Mouse (Mus musculus): ENCODE data around the gene Ttc30a1.
"Not testable (repeated sequence)": the region's sequence is repeated elsewhere in the genome, so short reads cannot be mapped to it uniquely, and the experiment has no call there.

Ttc30a1 gene

GRCm38 (mm10) chr2:75960366-75961330 is 21.1 kb downstream of the Ttc30a1 start:
- ChIA-PET POLR2A (interaction anchor here (0.6 to 2.5 kb wide), 30 partner anchors 9 to 1275 kb away, joined by 3 to 12 read pairs (median 4); partner anchors contain the start of genes Nfe2l2 (in 2 of the 4), Ttc30b (in 2 of the 4), Agps (in 1 of the 4) and Hnrnpa3 (in 1 of the 4)), CTCF (interaction anchor here (0.5 to 1.7 kb wide), 8 partner anchors 27 to 355 kb away, joined by 3 to 9 read pairs (median 4); partner anchors contain the start of gene Nfe2l2 (in 1 of the 4))

- POLR2A ChIA-PET, result interaction anchor here (0.6 to 2.5 kb wide), 28 partner anchors 8 to 1274 kb away, joined by 3 to 12 read pairs (median 4); partner anchors contain the start of genes Nfe2l2 (in 2 of the 4), Ttc30b (in 2 of the 4), Agps (in 1 of the 4) and Hnrnpa3 (in 1 of the 4)
- CTCF ChIA-PET, result interaction anchor here in 3 of 4 experiments (0.6 to 1.7 kb wide), 5 partner anchors 75 to 290 kb away, joined by 3 to 13 read pairs (median 5); no protein-coding TSS in a partner anchor
Observed at GRCm38 (mm10) chr2:75959850-75960365, 21.9 kb downstream of the Ttc30a1 start.

GRCm38 (mm10) chr2:75959183-75959849 is 22.5 kb downstream of the Ttc30a1 start:
- CTCF ChIA-PET, result interaction anchor here (0.6 to 1.7 kb wide), 8 partner anchors 75 to 1296 kb away, joined by 3 to 13 read pairs (median 5); no protein-coding TSS in a partner anchor

GRCm38 (mm10) chr2:75955709-75956108 is 26.1 kb downstream of the Ttc30a1 start:
- ChIA-PET POLR2A (interaction anchor here in 1 of 4 experiments (0.6 to 1.4 kb wide), 3 partner anchors 8 to 347 kb away, joined by 3 to 4 read pairs (median 4); no protein-coding TSS in a partner anchor), CTCF (no interaction called here)

More at GRCm38 (mm10) chr2:75959183-75959849, 22.5 kb downstream of the Ttc30a1 start:
- POLR2A ChIA-PET, result interaction anchor here in 3 of 4 experiments (0.6 to 2.5 kb wide), 13 partner anchors 8 to 1274 kb away, joined by 3 to 12 read pairs (median 5); partner anchors contain the start of genes Nfe2l2 (in 2 of the 3) and Ttc30b (in 1 of the 3)

- CTCF ChIA-PET, result interaction anchor here in 2 of 4 experiments (0.7 to 1.2 kb wide), 3 partner anchors 11 to 160 kb away, joined by 3 to 4 read pairs (median 3); no protein-coding TSS in a partner anchor
- POLR2A ChIA-PET, result interaction anchor here in 1 of 4 experiments (0.8 to 1.9 kb wide), 5 partner anchors 12 to 250 kb away, joined by 3 to 5 read pairs (median 3); partner anchors contain the start of gene Ttc30b
Observed at GRCm38 (mm10) chr2:75953320-75953719, 28.4 kb downstream of the Ttc30a1 start.

- ChIA-PET CTCF (no interaction called here), POLR2A (interaction anchor here in 1 of 4 experiments (0.6 to 0.9 kb wide), 2 partner anchors 9 to 16 kb away, joined by 3 to 4 read pairs; no protein-coding TSS in a partner anchor)
Observed at GRCm38 (mm10) chr2:75950685-75951084, 31.1 kb downstream of the Ttc30a1 start.

- ChIA-PET POLR2A (interaction anchor here in 3 of 4 experiments (0.5 to 1.9 kb wide), 13 partner anchors 11 to 772 kb away, joined by 3 to 5 read pairs (median 4); partner anchors contain the start of gene Nfe2l2 (in 2 of the 3)), CTCF (interaction anchor here in 2 of 4 experiments (0.6 to 0.7 kb wide), 3 partner anchors 26 to 55 kb away, joined by 3 to 6 read pairs (median 3); no protein-coding TSS in a partner anchor)
Observed at GRCm38 (mm10) chr2:75938117-75939063, 43.4 kb downstream of the Ttc30a1 start, which contains the start of gene Ttc30b. Gene Ttc30b, minus strand, starts transcription at chr2:75938585.

- ChIA-PET CTCF (interaction anchor here in 1 of 4 experiments (0.7 kb wide), 2 partner anchors 27 to 42 kb away, joined by 3 to 6 read pairs; no protein-coding TSS in a partner anchor), POLR2A (interaction anchor here in 3 of 4 experiments (0.5 to 1.9 kb wide), 12 partner anchors 10 to 334 kb away, joined by 3 to 5 read pairs (median 4); partner anchors contain the start of gene Nfe2l2 (in 2 of the 3))
Observed at GRCm38 (mm10) chr2:75937520-75938116, 44.1 kb downstream of the Ttc30a1 start.

- POLR2A ChIA-PET, CTCF ChIA-PET: not testable (repeated sequence)
Observed at GRCm38 (mm10) chr2:75936685-75937084, 45.1 kb downstream of the Ttc30a1 start.

GRCm38 (mm10) chr2:75933541-75933940 is 48.2 kb downstream of the Ttc30a1 start:
- CTCF ChIA-PET, result no interaction called here
- POLR2A ChIA-PET, result interaction anchor here in 1 of 4 experiments (0.6 to 1.5 kb wide), 2 partner anchors 10 to 174 kb away, joined by 3 to 4 read pairs; no protein-coding TSS in a partner anchor

GRCm38 (mm10) chr2:75930941-75931340 is 50.8 kb downstream of the Ttc30a1 start:
- POLR2A ChIA-PET, result interaction anchor here in 1 of 4 experiments (0.5 to 0.7 kb wide), 4 partner anchors 69 to 1016 kb away, joined by 3 to 4 read pairs (median 3); no protein-coding TSS in a partner anchor
- CTCF ChIA-PET, result no interaction called here

GRCm38 (mm10) chr2:75929786-75930444 is 51.9 kb downstream of the Ttc30a1 start:
- ChIA-PET CTCF (interaction anchor here in 1 of 4 experiments (0.7 kb wide), 1 partner anchor 307 kb away, joined by 4 read pairs; no protein-coding TSS in a partner anchor), POLR2A (interaction anchor here in 1 of 4 experiments (0.6 to 2.0 kb wide), 3 partner anchors 10 to 116 kb away, joined by 3 to 5 read pairs (median 4); no protein-coding TSS in a partner anchor)

GRCm38 (mm10) chr2:75929141-75929540 is 52.6 kb downstream of the Ttc30a1 start:
- CTCF ChIA-PET, result interaction anchor here in 1 of 4 experiments (0.7 kb wide), 1 partner anchor 56 kb away, joined by 3 read pairs; no protein-coding TSS in a partner anchor
- POLR2A ChIA-PET, result interaction anchor here in 1 of 4 experiments (1.0 to 2.0 kb wide), 2 partner anchors 9 to 37 kb away, joined by 3 to 5 read pairs; no protein-coding TSS in a partner anchor

Data from embryonic stem cell, embryonic (primary cell).